Mouse (Mus musculus): ENCODE results near the gene Pik3c2b. TPM values are rescaled to one million over a fixed set of nuclear protein-coding genes. Genes with fewer than 3 reads are reported as not detected.

Gene Pik3c2b
- polyA plus RNA-seq, 1 experiment from 2014 or later = 13.8 TPM

DNA sequence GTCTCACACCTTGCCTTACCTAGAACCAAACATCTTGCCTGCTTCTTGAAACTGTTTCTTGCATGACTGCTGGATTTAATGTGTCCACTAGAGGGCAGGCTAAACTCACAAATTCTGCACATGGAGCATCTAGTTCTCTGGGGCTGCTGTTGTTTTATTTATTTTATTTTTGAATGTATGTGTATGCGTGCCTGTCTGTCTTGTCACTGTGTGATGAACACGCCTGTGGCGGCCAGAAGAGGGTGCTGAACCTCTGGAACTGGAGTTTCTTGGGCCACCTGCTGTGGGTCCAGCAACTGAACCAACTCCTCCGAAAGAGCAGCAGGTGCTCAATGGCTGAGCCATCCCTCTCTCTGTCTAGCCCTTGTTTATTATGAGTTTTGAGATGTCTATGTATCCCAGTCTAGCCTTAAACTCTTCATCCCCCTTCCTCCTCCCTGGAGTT lies 5.9 kb upstream of the Pik3c2b start:
- peak; percentile 67; the same call in 1 of the 2 replicates for ATAC-seq (ENCODE audit: insufficient number of reproducible peaks, insufficient read depth, low FRiP score, low read depth)
- WGBS = 15% methylated on average over 4 of the region's 4 CpGs
- Histone ChIP-seq H3K9ac (replicated peaks; ENCODE audit: low read depth, low read length) (no peak overlapping the region), H3K27ac (ENCODE audit: low read length) (no peak overlapping the region), H3K4me2 (replicated peaks; ENCODE audit: low read depth, low read length) (no peak overlapping the region), H3K4me3 (ENCODE audit: low read depth, low read length) (no peak overlapping the region), H3K4me1 (ENCODE audit: control insufficient read depth, insufficient read depth, low read length) (no peaks in the 10 kb centered on the region), H3K27me3 (ENCODE audit: control insufficient read depth, insufficient read depth, low read length) (no peaks in the 10 kb centered on the region), H3K9me3 (ENCODE audit: control insufficient read depth, low read depth, low read length) (no peaks in the 10 kb centered on the region), H3K36me3 (ENCODE audit: control insufficient read depth, insufficient read depth, low read length) (no peaks in the 10 kb centered on the region)

DNA sequence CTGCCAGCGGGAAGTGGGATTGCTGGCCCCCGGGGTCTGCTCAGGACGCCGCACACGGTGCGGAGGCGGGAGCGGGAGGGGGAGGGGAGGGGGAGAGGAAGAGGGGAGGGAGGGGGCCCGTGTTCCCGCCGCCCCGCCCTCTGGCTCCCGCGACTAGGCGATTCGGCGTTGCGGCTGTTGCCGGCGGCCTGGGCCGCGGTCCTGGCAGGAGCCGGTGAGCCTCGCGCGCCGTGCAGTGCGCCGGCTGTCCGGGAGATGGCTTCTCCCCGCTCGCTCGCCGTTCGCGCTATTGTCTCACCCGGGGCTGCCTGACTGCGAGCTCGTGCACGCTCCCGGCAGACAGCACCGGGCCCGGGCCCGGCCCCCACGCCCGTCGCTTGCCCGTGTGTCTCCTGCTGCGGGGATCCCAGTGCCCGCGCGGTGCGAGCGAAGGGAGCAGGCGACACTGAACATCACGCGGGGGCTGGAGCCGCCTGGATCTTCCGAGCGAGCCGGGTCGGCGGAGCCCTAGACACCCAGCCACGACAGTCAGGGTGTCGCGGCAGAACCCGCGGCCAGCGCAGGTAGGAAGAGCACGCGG lies 484 bp downstream of the Pik3c2b start:
- Histone ChIP-seq H3K27me3 (ENCODE audit: control insufficient read depth, insufficient read depth, low read length) (no peaks in the 10 kb centered on the region), H3K9me3 (ENCODE audit: control insufficient read depth, low read depth, low read length) (no peaks in the 10 kb centered on the region), H3K4me2 (replicated peaks; ENCODE audit: low read depth, low read length) (peak overlapping the region; percentile 72), H3K27ac (ENCODE audit: low read length) (peak overlapping the region; percentile 84), H3K4me1 (ENCODE audit: control insufficient read depth, insufficient read depth, low read length) (peaks cover 17% of the 10 kb centered on the region), H3K36me3 (ENCODE audit: control insufficient read depth, insufficient read depth, low read length) (no peaks in the 10 kb centered on the region), H3K4me3 (ENCODE audit: low read depth, low read length) (peak overlapping the region; percentile 62), H3K9ac (replicated peaks; ENCODE audit: low read depth, low read length) (peak overlapping the region; percentile 71)
- under 1% methylated on average over 71 of the region's 71 CpGs for WGBS
- peak; percentile 89 for ATAC-seq (ENCODE audit: insufficient number of reproducible peaks, insufficient read depth, low FRiP score, low read depth)

DNA sequence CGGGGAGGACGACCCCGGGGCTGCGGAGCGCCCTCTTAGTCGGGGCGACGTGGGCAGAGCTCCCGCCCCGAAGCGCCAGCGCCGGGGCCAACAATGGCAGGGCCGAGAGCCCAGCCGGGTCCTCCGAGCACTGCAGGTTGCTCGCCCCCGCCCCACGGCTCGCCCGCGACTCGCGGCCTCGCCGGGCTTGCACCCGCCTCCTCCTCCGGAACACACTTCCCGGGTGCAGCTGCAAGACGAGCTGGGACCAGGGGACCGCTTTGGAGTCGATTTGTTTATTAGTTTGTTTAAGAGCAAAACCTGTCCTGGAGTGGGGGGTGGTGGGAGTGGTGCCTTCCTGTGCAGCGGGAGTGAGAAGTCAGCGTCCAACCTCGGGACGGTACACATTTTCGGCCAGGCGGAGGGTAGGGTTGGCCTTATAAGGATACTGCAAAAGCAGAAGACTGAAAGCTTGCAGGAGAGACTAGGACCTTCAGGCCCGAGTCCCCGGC lies 1.0 kb downstream of the Pik3c2b start:
- WGBS = 0% methylated on average over 39 of the region's 40 CpGs
- Histone ChIP-seq H3K4me3 (ENCODE audit: low read depth, low read length) (peak overlapping the region; percentile 62), H3K4me1 (ENCODE audit: control insufficient read depth, insufficient read depth, low read length) (peaks cover 17% of the 10 kb centered on the region), H3K36me3 (ENCODE audit: control insufficient read depth, insufficient read depth, low read length) (no peaks in the 10 kb centered on the region), H3K4me2 (replicated peaks; ENCODE audit: low read depth, low read length) (peak overlapping the region; percentile 72), H3K27me3 (ENCODE audit: control insufficient read depth, insufficient read depth, low read length) (no peaks in the 10 kb centered on the region), H3K9me3 (ENCODE audit: control insufficient read depth, low read depth, low read length) (no peaks in the 10 kb centered on the region), H3K9ac (replicated peaks; ENCODE audit: low read depth, low read length) (peak overlapping the region; percentile 71), H3K27ac (ENCODE audit: low read length) (peak overlapping the region; percentile 84)
- peak; percentile 51; the same call in 1 of the 2 replicates for ATAC-seq (ENCODE audit: insufficient number of reproducible peaks, insufficient read depth, low FRiP score, low read depth)

GRCm38 (mm10) chr1:133047575-133047974 lies 2.1 kb downstream of the Pik3c2b start:
- H3K27me3 ChIP-seq (ENCODE audit: control insufficient read depth, insufficient read depth, low read length) = no peaks in the 10 kb centered on the region

GRCm38 (mm10) chr1:133048690-133049089 lies 3.2 kb downstream of the Pik3c2b start:
- Histone ChIP-seq H3K9me3 (ENCODE audit: control insufficient read depth, low read depth, low read length) (no peaks in the 10 kb centered on the region), H3K9ac (replicated peaks; ENCODE audit: low read depth, low read length) (no peak overlapping the region), H3K36me3 (ENCODE audit: control insufficient read depth, insufficient read depth, low read length) (no peaks in the 10 kb centered on the region), H3K4me1 (ENCODE audit: control insufficient read depth, insufficient read depth, low read length) (peaks cover 17% of the 10 kb centered on the region), H3K4me2 (replicated peaks; ENCODE audit: low read depth, low read length) (no peak overlapping the region), H3K4me3 (ENCODE audit: low read depth, low read length) (no peak overlapping the region), H3K27me3 (ENCODE audit: control insufficient read depth, insufficient read depth, low read length) (no peaks in the 10 kb centered on the region), H3K27ac (ENCODE audit: low read length) (no peak overlapping the region)
- WGBS = 57% methylated on average over 2 of the region's 2 CpGs
- ATAC-seq (ENCODE audit: insufficient number of reproducible peaks, insufficient read depth, low FRiP score, low read depth) = no peak

More at GRCm38 (mm10) chr1:133047575-133047974, 2.1 kb downstream of the Pik3c2b start:
- H3K4me1 ChIP-seq (ENCODE audit: control insufficient read depth, insufficient read depth, low read length) = peaks cover 17% of the 10 kb centered on the region
- H3K27ac ChIP-seq (ENCODE audit: low read length) = peak overlapping the region; percentile 84; the same call in 1 of the 2 replicates
- peak overlapping the region; percentile 72 for H3K4me2 ChIP-seq (replicated peaks; ENCODE audit: low read depth, low read length)
- no peaks in the 10 kb centered on the region for H3K9me3 ChIP-seq (ENCODE audit: control insufficient read depth, low read depth, low read length)
- no peak for ATAC-seq (ENCODE audit: insufficient number of reproducible peaks, insufficient read depth, low FRiP score, low read depth)
- no peaks in the 10 kb centered on the region for H3K36me3 ChIP-seq (ENCODE audit: control insufficient read depth, insufficient read depth, low read length)
- whole genome bisulfite sequencing = 47% methylated on average over 8 of the region's 8 CpGs
- H3K9ac ChIP-seq (replicated peaks; ENCODE audit: low read depth, low read length) = peak overlapping the region; percentile 71
- H3K4me3 ChIP-seq (ENCODE audit: low read depth, low read length) = peak overlapping the region; percentile 62

DNA sequence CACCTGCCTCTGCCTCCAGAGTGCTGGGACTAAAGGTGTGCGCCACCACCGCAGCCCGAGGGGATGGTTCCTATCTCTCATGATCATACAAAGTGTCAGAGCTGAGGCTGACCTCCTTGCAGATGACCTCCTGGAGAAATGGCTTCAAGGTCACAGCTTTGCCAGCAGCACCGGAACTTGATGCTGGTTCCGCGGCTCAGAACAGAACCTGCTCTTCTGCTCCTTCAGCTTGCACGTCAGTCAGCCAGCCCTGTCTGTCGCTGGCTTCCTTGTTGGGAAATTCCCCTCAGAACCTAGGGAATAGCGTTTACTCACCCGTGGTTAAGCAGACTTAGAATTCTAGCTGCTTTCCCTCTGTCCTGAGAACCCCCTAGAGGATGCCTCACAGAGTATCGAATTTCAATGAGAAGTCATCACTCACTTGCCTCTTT lies 4.5 kb downstream of the Pik3c2b start:
- 24% methylated on average over 11 of the region's 11 CpGs for WGBS
- H3K4me3 ChIP-seq (ENCODE audit: low read depth, low read length) = no peak overlapping the region
- no peak overlapping the region for H3K4me2 ChIP-seq (replicated peaks; ENCODE audit: low read depth, low read length)
- H3K27me3 ChIP-seq (ENCODE audit: control insufficient read depth, insufficient read depth, low read length) = no peaks in the 10 kb centered on the region
- no peak overlapping the region for H3K9ac ChIP-seq (replicated peaks; ENCODE audit: low read depth, low read length)
- H3K27ac ChIP-seq (ENCODE audit: low read length) = no peak overlapping the region
- H3K9me3 ChIP-seq (ENCODE audit: control insufficient read depth, low read depth, low read length) = no peaks in the 10 kb centered on the region
- H3K4me1 ChIP-seq (ENCODE audit: control insufficient read depth, insufficient read depth, low read length) = peaks cover 13% of the 10 kb centered on the region
- ATAC-seq (ENCODE audit: insufficient number of reproducible peaks, insufficient read depth, low FRiP score, low read depth) = no peak
- H3K36me3 ChIP-seq (ENCODE audit: control insufficient read depth, insufficient read depth, low read length) = no peaks in the 10 kb centered on the region

GRCm38 (mm10) chr1:133051829-133052228 lies 6.4 kb downstream of the Pik3c2b start:
- WGBS = 83% methylated on average over 2 of the region's 2 CpGs
- H3K4me1 ChIP-seq (ENCODE audit: control insufficient read depth, insufficient read depth, low read length) = peaks cover 8% of the 10 kb centered on the region
- H3K27me3 ChIP-seq (ENCODE audit: control insufficient read depth, insufficient read depth, low read length) = no peaks in the 10 kb centered on the region
- H3K4me2 ChIP-seq (replicated peaks; ENCODE audit: low read depth, low read length) = no peak overlapping the region
- H3K4me3 ChIP-seq (ENCODE audit: low read depth, low read length) = no peak overlapping the region
- no peak overlapping the region for H3K9ac ChIP-seq (replicated peaks; ENCODE audit: low read depth, low read length)
- H3K27ac ChIP-seq (ENCODE audit: low read length) = no peak overlapping the region
- H3K36me3 ChIP-seq (ENCODE audit: control insufficient read depth, insufficient read depth, low read length) = no peaks in the 10 kb centered on the region
- ATAC-seq (ENCODE audit: insufficient number of reproducible peaks, insufficient read depth, low FRiP score, low read depth) = no peak
- no peaks in the 10 kb centered on the region for H3K9me3 ChIP-seq (ENCODE audit: control insufficient read depth, low read depth, low read length)

DNA sequence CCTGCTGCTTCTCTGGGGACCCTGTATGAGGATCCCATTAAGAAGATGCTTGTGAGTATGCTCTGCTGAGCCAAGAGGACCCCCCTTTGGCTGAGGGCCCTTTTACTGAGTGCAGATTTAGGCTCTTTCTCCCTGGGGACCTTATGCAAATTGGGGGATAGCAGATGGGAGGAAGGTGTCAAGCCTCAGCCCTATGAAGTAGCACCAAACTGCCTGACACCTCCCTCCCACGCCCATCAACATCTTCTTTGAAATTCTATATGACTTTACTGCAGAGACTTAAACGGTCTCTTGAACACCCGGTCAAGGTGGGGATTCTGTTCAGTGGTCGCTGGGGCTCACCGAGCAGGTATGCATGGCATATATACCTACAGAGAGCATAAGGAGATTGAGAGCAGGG lies 7.6 kb downstream of the Pik3c2b start:
- no peak overlapping the region for H3K27ac ChIP-seq (ENCODE audit: low read length)
- peaks cover 7% of the 10 kb centered on the region for H3K4me1 ChIP-seq (ENCODE audit: control insufficient read depth, insufficient read depth, low read length)
- H3K9ac ChIP-seq (replicated peaks; ENCODE audit: low read depth, low read length) = no peak overlapping the region
- H3K4me2 ChIP-seq (replicated peaks; ENCODE audit: low read depth, low read length) = no peak overlapping the region
- H3K9me3 ChIP-seq (ENCODE audit: control insufficient read depth, low read depth, low read length) = no peaks in the 10 kb centered on the region
- no peak for ATAC-seq (ENCODE audit: insufficient number of reproducible peaks, insufficient read depth, low FRiP score, low read depth)
- no peak overlapping the region for H3K4me3 ChIP-seq (ENCODE audit: low read depth, low read length)
- no peaks in the 10 kb centered on the region for H3K27me3 ChIP-seq (ENCODE audit: control insufficient read depth, insufficient read depth, low read length)
- H3K36me3 ChIP-seq (ENCODE audit: control insufficient read depth, insufficient read depth, low read length) = no peaks in the 10 kb centered on the region
- WGBS = 32% methylated on average over 5 of the region's 5 CpGs

Data from stomach, embryonic 14.5 days (tissue).